Mouse (Mus musculus) olfactory bulb, adult 2 months (tissue): Measurements from ENCODE around the gene Mlxip.

ENCODE experiments used
- CTCF ChIP-seq: fragments of 200-500 bp; IDR thresholded peaks from 2 replicates; pipeline ENCODE4 v1.5.1; 2012; ENCODE audit warnings: low read depth, mild to moderate bottlenecking, low read length, moderate library complexity; ENCODE audit not compliant: insufficient read depth
- POLR2A ChIP-seq: fragments of 200-500 bp; IDR thresholded peaks from 2 replicates; pipeline ENCODE4 v1.6.1; 2012; ENCODE audit warnings: mild to moderate bottlenecking, low read depth, low read length, moderate library complexity; ENCODE audit not compliant: insufficient read depth

DNA sequence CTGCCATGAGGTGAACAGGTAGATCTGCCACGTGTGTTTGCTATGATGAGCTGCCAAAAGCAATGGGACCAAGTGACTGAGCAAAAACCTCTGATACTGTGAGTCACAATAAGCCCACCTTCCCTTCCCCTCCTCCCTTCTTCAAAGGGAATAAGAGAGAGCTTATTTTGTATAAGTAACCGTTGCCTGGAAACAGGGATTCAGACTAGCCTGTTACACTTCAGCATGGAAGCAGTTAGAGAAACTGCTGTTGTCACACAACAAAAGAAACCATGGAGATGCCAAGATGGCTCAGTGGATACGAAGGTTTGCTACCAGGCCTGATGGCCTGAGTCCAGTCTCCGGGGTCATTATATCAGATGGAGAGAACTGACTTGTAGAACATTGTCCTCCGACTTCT, 79.2 kb downstream of the Mlxip start:
- no peak for TF ChIP-seq CTCF
- TF ChIP-seq POLR2A = no peak
